Mouse (Mus musculus) heart, embryonic 16.5 days (tissue): ENCODE results near the gene Syne2. TPM values are rescaled to one million over a fixed set of nuclear protein-coding genes. Genes with fewer than 3 reads are reported as not detected.

Experiments used
- ATAC-seq: fragments of 200-750 bp; cut with Nextera tagmentation; replicated peaks from 2 replicates; pipeline ENCODE4 v1.8.0; 2017; ENCODE audit warnings: moderate number of reproducible peaks; ENCODE audit not compliant: insufficient read depth, low FRiP score; ENCODE audit errors: extremely low read depth
- H3K27ac ChIP-seq: fragments of 300-500 bp; sonication (generic); 2 replicates; pipeline ENCODE4 v1.5.1; 2014; ENCODE audit warnings: mild to moderate bottlenecking, low read length, control low read depth, moderate library complexity
- H3K27me3 ChIP-seq: fragments of 300-500 bp; sonication (generic); 2 replicates; pipeline ENCODE4 v1.6.1; 2014; ENCODE audit warnings: low read length, mixed read lengths; ENCODE audit not compliant: control insufficient read depth, insufficient read depth
- H3K36me3 ChIP-seq: fragments of 300-500 bp; sonication (generic); 2 replicates; pipeline ENCODE4 v1.6.1; 2014; ENCODE audit not compliant: control insufficient read depth, insufficient read depth
- H3K4me1 ChIP-seq: fragments of 300-500 bp; sonication (generic); 2 replicates; pipeline ENCODE4 v1.6.1; 2014; ENCODE audit warnings: low read length, mixed read lengths; ENCODE audit not compliant: control insufficient read depth, insufficient read depth
- H3K4me2 ChIP-seq: fragments of 300-500 bp; sonication (generic); 2 replicates; pipeline ENCODE4 v1.6.1; 2014; ENCODE audit warnings: low read depth, mild to moderate bottlenecking, control low read depth, low read length
- H3K4me3 ChIP-seq: fragments of 300-500 bp; sonication (generic); 2 replicates; pipeline ENCODE4 v1.5.1; 2014; ENCODE audit warnings: mild to moderate bottlenecking, control low read depth, low read length
- H3K9ac ChIP-seq: fragments of 300-500 bp; sonication (generic); 2 replicates; pipeline ENCODE4 v1.6.1; 2014; ENCODE audit warnings: low read length, control low read depth
- H3K9me3 ChIP-seq: fragments of 300-500 bp; sonication (generic); replicated peaks from 2 replicates; pipeline ENCODE4 v1.6.1; 2016; ENCODE audit warnings: low read length; ENCODE audit not compliant: control insufficient read depth
- WGBS: fragments of 180-500 bp; shearing (Covaris S2); extraction: QIAGEN DNeasy Blood & Tissue Kit; methylation state at CpG from one replicate; pipeline ENCODE4 v1.1.7; 2014; 5-methylcytosine and 5-hydroxymethylcytosine counted together
- polyA plus RNA-seq: library from polyadenylated mRNA; unstranded; fragments of >200 nt; fragmentation: Nextera tagmentation; extraction: Ambion mirVana; gene quantifications from 2 replicates; pipeline ENCODE4 v1.2.1, GENCODE M21; 2015

The Syne2 gene
- polyA plus RNA-seq, 1 experiment from 2014 or later, result 38.4 TPM

DNA sequence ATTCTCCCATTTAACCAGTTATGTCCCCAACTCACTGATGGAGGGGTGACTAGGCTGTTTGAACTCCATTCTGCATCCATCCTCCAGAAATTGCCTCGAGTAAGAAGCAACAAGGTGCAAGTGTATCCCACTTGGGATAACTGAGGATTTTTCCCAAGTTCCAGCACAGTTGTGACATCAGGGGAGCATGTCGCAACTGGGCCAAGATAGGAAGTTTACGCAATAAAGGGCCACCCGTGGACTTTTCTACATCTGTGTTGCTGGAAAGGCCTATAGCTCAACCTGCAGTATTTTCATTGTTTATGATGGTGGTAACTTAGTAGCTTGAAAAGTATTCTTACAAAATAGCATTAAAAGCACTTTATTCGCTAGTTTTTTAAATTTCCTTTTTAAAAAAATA, 97.8 kb downstream of the Syne2 start:
- Histone ChIP-seq H3K4me3 (no peak overlapping the region), H3K4me1 (no peaks in the 10 kb centered on the region), H3K36me3 (peaks cover 27% of the 10 kb centered on the region), H3K9me3 (no peaks in the 10 kb centered on the region), H3K27me3 (no peaks in the 10 kb centered on the region), H3K9ac (no peak overlapping the region), H3K4me2 (no peak overlapping the region), H3K27ac (no peak overlapping the region)
- WGBS, result 86% methylated on average over 5 of the region's 5 CpGs
- no peak for ATAC-seq

DNA sequence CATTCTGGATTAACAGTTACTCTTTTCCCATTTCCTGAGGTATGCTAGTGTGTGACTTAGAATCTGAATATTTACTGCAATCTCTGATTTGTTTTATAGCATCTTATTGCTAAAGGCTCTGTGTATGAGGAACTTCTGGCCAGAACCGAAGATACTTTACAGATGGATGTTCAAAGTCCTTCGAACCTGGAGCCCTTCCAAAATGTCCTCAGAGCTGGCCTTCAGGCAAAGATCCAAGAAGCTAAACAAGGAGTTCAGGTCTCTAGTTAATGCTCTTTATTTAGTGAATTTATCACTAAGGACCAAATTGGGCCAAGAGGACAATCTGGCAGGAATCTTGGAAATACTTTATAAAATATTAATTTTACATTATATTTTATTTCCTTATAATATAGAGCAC, 100.5 kb downstream of the Syne2 start:
- no peaks in the 10 kb centered on the region for H3K27me3 ChIP-seq
- no peak overlapping the region for H3K27ac ChIP-seq
- peaks cover 6% of the 10 kb centered on the region; the same call in 1 of the 2 replicates for H3K4me1 ChIP-seq
- ATAC-seq, result no peak
- H3K9ac ChIP-seq, result no peak overlapping the region
- no peaks in the 10 kb centered on the region for H3K9me3 ChIP-seq
- H3K36me3 ChIP-seq, result peaks cover 22% of the 10 kb centered on the region
- H3K4me2 ChIP-seq, result no peak overlapping the region
- H3K4me3 ChIP-seq, result no peak overlapping the region
- 56% methylated on average over 2 of the region's 2 CpGs for whole genome bisulfite sequencing

DNA sequence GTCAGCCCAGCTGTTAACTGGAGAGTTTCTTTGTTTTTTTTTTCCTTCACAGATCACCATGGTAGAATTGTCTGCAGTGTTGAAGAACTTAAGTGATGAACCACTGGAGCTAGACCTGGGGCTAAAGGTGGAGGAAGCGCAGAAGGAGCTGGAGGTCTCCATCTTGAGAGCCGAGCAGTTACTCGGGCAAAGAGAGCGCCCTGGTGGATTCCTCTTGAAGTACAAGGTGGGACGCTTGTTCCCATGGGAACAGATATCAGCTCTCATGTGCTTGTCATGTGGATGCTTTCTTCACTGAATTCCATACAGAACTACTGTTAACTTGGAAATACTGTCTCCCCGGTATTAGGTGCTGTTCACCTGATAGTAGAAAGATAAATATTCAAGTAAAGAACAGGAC, 101.0 kb downstream of the Syne2 start:
- 49% methylated on average over 6 of the region's 6 CpGs for WGBS
- peaks cover 22% of the 10 kb centered on the region for H3K36me3 ChIP-seq
- no peak for ATAC-seq

DNA sequence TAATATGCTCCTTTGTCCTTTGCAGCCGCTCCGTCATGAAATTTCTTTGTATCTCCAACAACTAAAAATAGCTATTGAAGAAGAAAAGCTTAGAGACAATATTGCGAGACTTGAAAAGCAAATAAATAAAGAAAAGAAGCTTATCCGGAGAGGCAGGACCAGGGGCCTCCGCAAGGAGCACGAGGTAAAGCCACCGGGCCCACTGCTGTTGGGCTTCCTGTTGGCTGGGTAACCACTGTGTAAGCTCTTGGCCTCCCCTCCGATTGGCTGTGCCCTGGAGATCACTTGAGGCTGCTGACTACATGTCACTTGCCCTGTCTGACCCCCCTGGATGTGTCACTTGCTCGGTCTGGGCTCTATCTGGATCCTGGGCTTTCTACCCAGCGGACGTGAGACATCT, 105.0 kb downstream of the Syne2 start:
- Histone ChIP-seq H3K4me3 (no peak overlapping the region), H3K4me2 (no peak overlapping the region), H3K9me3 (no peaks in the 10 kb centered on the region), H3K27ac (no peak overlapping the region), H3K36me3 (peaks cover 47% of the 10 kb centered on the region), H3K9ac (no peak overlapping the region), H3K27me3 (no peaks in the 10 kb centered on the region), H3K4me1 (peaks cover 6% of the 10 kb centered on the region; the same call in 1 of the 2 replicates)
- 49% methylated on average over 11 of the region's 11 CpGs for WGBS
- peak; percentile 67 for ATAC-seq

More for the DNA sequence above, 101.0 kb downstream of the Syne2 start:
- Histone ChIP-seq H3K9ac (no peak overlapping the region), H3K9me3 (no peaks in the 10 kb centered on the region), H3K27me3 (no peaks in the 10 kb centered on the region), H3K4me2 (no peak overlapping the region), H3K4me1 (peaks cover 6% of the 10 kb centered on the region; the same call in 1 of the 2 replicates), H3K27ac (no peak overlapping the region), H3K4me3 (no peak overlapping the region)

DNA sequence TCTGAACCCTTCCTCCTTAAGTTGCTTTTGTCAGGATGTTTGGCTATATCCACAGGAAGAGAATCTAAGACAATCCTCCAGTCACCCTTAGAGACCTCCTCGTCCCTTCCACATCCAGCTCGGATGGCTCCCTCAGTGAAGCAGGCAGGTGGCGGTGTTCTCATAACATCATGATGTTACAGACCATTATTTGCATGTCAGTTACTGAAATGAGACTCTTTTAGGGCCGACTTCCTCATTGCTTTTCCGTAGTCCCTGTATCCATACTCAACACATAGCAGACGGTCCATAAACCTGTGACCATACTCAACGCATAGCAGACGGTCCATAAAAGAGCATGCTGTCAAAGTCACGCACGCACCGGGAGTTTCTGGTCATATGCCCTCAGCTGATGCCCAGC, 106.9 kb downstream of the Syne2 start:
- H3K4me3 ChIP-seq, result no peak overlapping the region
- H3K9ac ChIP-seq, result no peak overlapping the region
- H3K36me3 ChIP-seq, result peaks cover 51% of the 10 kb centered on the region

DNA sequence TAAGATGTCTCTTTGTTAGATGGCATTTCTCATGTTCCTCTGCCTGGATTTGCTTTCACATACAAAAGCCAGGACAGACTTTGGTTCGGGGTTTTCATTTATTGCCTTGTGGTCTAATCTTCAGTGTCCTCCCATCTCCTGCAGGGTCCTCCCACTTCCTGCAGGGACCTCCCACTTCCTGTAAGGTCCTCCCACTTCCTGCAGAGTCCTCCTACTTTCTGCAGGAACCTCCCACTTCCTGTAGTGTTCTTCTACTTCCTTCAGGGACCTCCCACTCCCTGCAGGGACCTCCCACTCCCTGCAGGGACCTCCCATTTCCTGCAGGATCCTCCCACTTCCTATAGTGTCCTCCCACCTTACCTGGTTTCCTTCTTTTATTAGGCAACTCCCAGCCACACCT, 109.7 kb downstream of the Syne2 start:
- no peak overlapping the region for H3K4me3 ChIP-seq
- H3K9me3 ChIP-seq, result no peaks in the 10 kb centered on the region
- 67% methylated on average over 1 of the region's 1 CpGs for WGBS
- ATAC-seq, result 0 out of 2 replicates have a peak, but pooled peaks have one; percentile 32
- no peak overlapping the region for H3K27ac ChIP-seq
- no peaks in the 10 kb centered on the region for H3K27me3 ChIP-seq
- H3K4me1 ChIP-seq, result peaks cover 5% of the 10 kb centered on the region; the same call in 1 of the 2 replicates
- H3K4me2 ChIP-seq, result no peak overlapping the region
- peaks cover 61% of the 10 kb centered on the region for H3K36me3 ChIP-seq
- no peak overlapping the region for H3K9ac ChIP-seq

More for the DNA sequence above, 106.9 kb downstream of the Syne2 start:
- no peak for ATAC-seq
- Histone ChIP-seq H3K27ac (no peak overlapping the region), H3K9me3 (no peaks in the 10 kb centered on the region), H3K4me1 (peaks cover 6% of the 10 kb centered on the region; the same call in 1 of the 2 replicates), H3K4me2 (no peak overlapping the region), H3K27me3 (no peaks in the 10 kb centered on the region)
- WGBS, result 90% methylated on average over 11 of the region's 11 CpGs

DNA sequence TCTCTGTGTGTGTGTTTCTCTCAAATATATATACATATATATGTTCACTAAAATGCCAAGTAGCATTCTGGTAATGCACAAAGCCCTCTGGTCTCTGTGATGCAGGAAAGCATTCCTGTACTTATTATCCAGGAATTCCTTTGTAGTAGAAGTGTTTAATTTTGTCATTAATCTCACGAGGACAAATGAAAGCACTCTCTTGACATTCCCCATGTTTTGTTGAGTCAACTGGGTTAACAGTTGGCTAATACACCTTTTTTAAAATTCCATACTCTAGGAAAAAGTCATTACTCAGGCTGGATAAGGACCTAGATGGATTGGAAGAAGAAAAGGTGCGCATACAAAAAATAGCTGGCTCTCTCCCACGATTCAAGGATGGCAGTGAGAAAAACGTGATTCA, 115.6 kb downstream of the Syne2 start:
- no peak overlapping the region for H3K9ac ChIP-seq
- H3K4me2 ChIP-seq, result no peak overlapping the region
- H3K27me3 ChIP-seq, result no peaks in the 10 kb centered on the region
- H3K4me3 ChIP-seq, result no peak overlapping the region
- H3K27ac ChIP-seq, result no peak overlapping the region
- WGBS, result 67% methylated on average over 4 of the region's 4 CpGs
- H3K36me3 ChIP-seq, result peaks cover 36% of the 10 kb centered on the region
- H3K9me3 ChIP-seq, result no peaks in the 10 kb centered on the region
- H3K4me1 ChIP-seq, result no peaks in the 10 kb centered on the region
- ATAC-seq, result no peak

DNA sequence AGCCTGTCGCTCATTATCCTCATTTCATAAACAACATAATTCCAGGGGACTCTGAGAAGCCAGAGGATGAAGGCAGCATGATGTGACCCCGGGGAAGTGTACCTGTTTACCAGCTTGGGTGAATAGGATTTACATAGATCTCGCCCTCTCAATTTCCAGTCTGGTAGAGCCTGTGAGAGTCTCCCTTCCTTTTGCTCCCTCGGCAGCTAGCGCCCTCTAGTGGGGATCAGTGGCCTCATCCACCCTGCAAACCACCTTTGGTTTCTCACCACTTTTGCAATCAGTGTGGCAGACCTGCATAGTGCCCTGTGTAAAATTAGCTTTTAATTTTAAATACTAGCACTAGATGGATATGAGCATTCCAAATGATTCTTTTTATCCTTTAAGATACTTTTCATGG, 133.4 kb downstream of the Syne2 start:
- H3K4me3 ChIP-seq, result no peak overlapping the region
- H3K4me1 ChIP-seq, result no peaks in the 10 kb centered on the region
- no peak overlapping the region for H3K27ac ChIP-seq
- peaks cover 27% of the 10 kb centered on the region for H3K36me3 ChIP-seq
- no peak overlapping the region for H3K4me2 ChIP-seq
- WGBS, result 61% methylated on average over 5 of the region's 5 CpGs
- H3K9me3 ChIP-seq, result no peaks in the 10 kb centered on the region; the same call in 1 of the 2 replicates
- H3K9ac ChIP-seq, result no peak overlapping the region
- no peaks in the 10 kb centered on the region for H3K27me3 ChIP-seq
- no peak for ATAC-seq

DNA sequence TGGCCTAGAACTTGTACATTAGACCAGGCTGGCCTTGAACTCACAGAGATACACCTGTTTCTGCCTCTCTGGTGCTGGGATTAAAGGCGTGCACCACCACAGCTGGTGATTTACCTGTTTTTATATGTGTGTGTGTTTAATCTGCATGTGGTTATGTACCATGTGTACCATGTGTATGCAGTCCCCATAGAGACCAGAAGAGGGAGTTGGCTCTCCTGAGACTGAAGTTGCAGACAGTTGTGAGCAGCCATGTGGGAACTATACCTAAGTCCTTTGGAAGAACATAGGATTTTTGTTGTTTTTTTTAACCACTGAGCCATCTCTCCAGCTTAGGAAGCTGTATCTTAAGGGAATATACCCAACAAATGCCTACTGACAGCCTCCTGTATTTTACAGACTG, 134.1 kb downstream of the Syne2 start:
- 100% methylated on average over 1 of the region's 1 CpGs for WGBS
- H3K36me3 ChIP-seq, result peaks cover 28% of the 10 kb centered on the region
- H3K27ac ChIP-seq, result no peak overlapping the region
- H3K4me2 ChIP-seq, result no peak overlapping the region
- no peak for ATAC-seq
- no peaks in the 10 kb centered on the region for H3K4me1 ChIP-seq
- H3K9ac ChIP-seq, result no peak overlapping the region
- no peak overlapping the region for H3K4me3 ChIP-seq
- no peaks in the 10 kb centered on the region for H3K27me3 ChIP-seq
- H3K9me3 ChIP-seq, result no peaks in the 10 kb centered on the region; the same call in 1 of the 2 replicates
